Mouse (Mus musculus): ENCODE data around the gene Dclk2. TPM values are rescaled to one million over a fixed set of nuclear protein-coding genes. Genes with fewer than 3 reads are reported as not detected.

Gene Dclk2
- polyA plus RNA-seq (2012; rRNA removed), result 3.5 and 4.0 TPM in 2 replicates

GRCm38 (mm10) chr3:86920343-86921083 lies at the start of gene Dclk2:
Dclk2 (minus strand) TSS chr3:86920852.
- peak; percentile 49 for DNase-seq
- WGBS, result 2% methylated on average over 89 of the region's 91 CpGs

GRCm38 (mm10) chr3:86962665-86963435 lies 42.2 kb upstream of the Dclk2 start:
- 86% methylated on average over 17 of the region's 17 CpGs for WGBS
- no peak for DNase-seq
- Histone ChIP-seq H3K4me3 (replicated peaks; ENCODE audit: extremely low read depth, low read depth, low read length) (no peak overlapping the region), H3K4me1 (ENCODE audit: control insufficient read depth, insufficient read depth, low read length) (peaks cover 3% of the 10 kb centered on the region; the same call in 1 of the 2 replicates)
- TF ChIP-seq CTCF (IDR thresholded peaks at IDR 0.05; ENCODE audit: insufficient read depth, low read length), result no peak
- TF ChIP-seq POLR2A (IDR thresholded peaks at IDR 0.05; ENCODE audit: borderline replicate concordance, extremely low read depth, low read depth, low read length), result no peak

More at GRCm38 (mm10) chr3:86920343-86921083, at the start of gene Dclk2:
- Histone ChIP-seq H3K4me1 (ENCODE audit: control insufficient read depth, insufficient read depth, low read length) (no peaks in the 10 kb centered on the region), H3K4me3 (replicated peaks; ENCODE audit: extremely low read depth, low read depth, low read length) (peak within 1 kb of the TSS; percentile 76)
- TF ChIP-seq CTCF (IDR thresholded peaks at IDR 0.05; ENCODE audit: insufficient read depth, low read length), result no peak
- TF ChIP-seq POLR2A (IDR thresholded peaks at IDR 0.05; ENCODE audit: borderline replicate concordance, extremely low read depth, low read depth, low read length), result no peak

GRCm38 (mm10) chr3:86961395-86961669 lies 40.7 kb upstream of the Dclk2 start:
- 72% methylated on average over 2 of the region's 2 CpGs for WGBS
- DNase-seq, result no peak
- TF ChIP-seq CTCF (IDR thresholded peaks at IDR 0.05; ENCODE audit: insufficient read depth, low read length) (no peak), POLR2A (IDR thresholded peaks at IDR 0.05; ENCODE audit: borderline replicate concordance, extremely low read depth, low read depth, low read length) (no peak)
- Histone ChIP-seq H3K4me3 (replicated peaks; ENCODE audit: extremely low read depth, low read depth, low read length) (no peak overlapping the region), H3K4me1 (ENCODE audit: control insufficient read depth, insufficient read depth, low read length) (peaks cover 3% of the 10 kb centered on the region; the same call in 1 of the 2 replicates)

GRCm38 (mm10) chr3:86960656-86961394 lies 40.2 kb upstream of the Dclk2 start:
- no peak for DNase-seq
- TF ChIP-seq CTCF (IDR thresholded peaks at IDR 0.05; ENCODE audit: insufficient read depth, low read length) (no peak), POLR2A (IDR thresholded peaks at IDR 0.05; ENCODE audit: borderline replicate concordance, extremely low read depth, low read depth, low read length) (no peak)
- no peak overlapping the region for H3K4me3 ChIP-seq (replicated peaks; ENCODE audit: extremely low read depth, low read depth, low read length)

GRCm38 (mm10) chr3:86959088-86959487 lies 38.4 kb upstream of the Dclk2 start:
- DNase-seq, result no peak
- H3K4me3 ChIP-seq (replicated peaks; ENCODE audit: extremely low read depth, low read depth, low read length), result no peak overlapping the region
- peaks cover 3% of the 10 kb centered on the region; the same call in 1 of the 2 replicates for H3K4me1 ChIP-seq (ENCODE audit: control insufficient read depth, insufficient read depth, low read length)
- TF ChIP-seq CTCF (IDR thresholded peaks at IDR 0.05; ENCODE audit: insufficient read depth, low read length), result no peak
- no peak for TF ChIP-seq POLR2A (IDR thresholded peaks at IDR 0.05; ENCODE audit: borderline replicate concordance, extremely low read depth, low read depth, low read length)
- 88% methylated on average over 7 of the region's 7 CpGs for WGBS

More at GRCm38 (mm10) chr3:86960656-86961394, 40.2 kb upstream of the Dclk2 start:
- WGBS, result 76% methylated on average over 17 of the region's 17 CpGs
- peaks cover 3% of the 10 kb centered on the region; the same call in 1 of the 2 replicates for H3K4me1 ChIP-seq (ENCODE audit: control insufficient read depth, insufficient read depth, low read length)

- no peak for DNase-seq
- no peak for TF ChIP-seq CTCF (IDR thresholded peaks at IDR 0.05; ENCODE audit: insufficient read depth, low read length)
- no peak for TF ChIP-seq POLR2A (IDR thresholded peaks at IDR 0.05; ENCODE audit: borderline replicate concordance, extremely low read depth, low read depth, low read length)
- Histone ChIP-seq H3K4me3 (replicated peaks; ENCODE audit: extremely low read depth, low read depth, low read length) (no peak overlapping the region), H3K4me1 (ENCODE audit: control insufficient read depth, insufficient read depth, low read length) (peaks cover 3% of the 10 kb centered on the region; the same call in 1 of the 2 replicates)
- WGBS, result 40% methylated on average over 4 of the region's 4 CpGs
Observed at GRCm38 (mm10) chr3:86955376-86955775, 34.7 kb upstream of the Dclk2 start.

- 45% methylated on average over 1 of the region's 1 CpGs for WGBS
- no peak for TF ChIP-seq POLR2A (IDR thresholded peaks at IDR 0.05; ENCODE audit: borderline replicate concordance, extremely low read depth, low read depth, low read length)
- TF ChIP-seq CTCF (IDR thresholded peaks at IDR 0.05; ENCODE audit: insufficient read depth, low read length), result no peak
- no peak for DNase-seq
- Histone ChIP-seq H3K4me1 (ENCODE audit: control insufficient read depth, insufficient read depth, low read length) (no peaks in the 10 kb centered on the region), H3K4me3 (replicated peaks; ENCODE audit: extremely low read depth, low read depth, low read length) (no peak overlapping the region)
Observed at GRCm38 (mm10) chr3:86954521-86954920, 33.9 kb upstream of the Dclk2 start.

GRCm38 (mm10) chr3:86953819-86954218 lies 33.2 kb upstream of the Dclk2 start:
- no peaks in the 10 kb centered on the region for H3K4me1 ChIP-seq (ENCODE audit: control insufficient read depth, insufficient read depth, low read length)
- WGBS, result 91% methylated on average over 4 of the region's 4 CpGs

GRCm38 (mm10) chr3:86950652-86951051 lies 30.0 kb upstream of the Dclk2 start:
- no peak for DNase-seq
- TF ChIP-seq CTCF (IDR thresholded peaks at IDR 0.05; ENCODE audit: insufficient read depth, low read length), result no peak
- no peak for TF ChIP-seq POLR2A (IDR thresholded peaks at IDR 0.05; ENCODE audit: borderline replicate concordance, extremely low read depth, low read depth, low read length)
- Histone ChIP-seq H3K4me3 (replicated peaks; ENCODE audit: extremely low read depth, low read depth, low read length) (no peak overlapping the region), H3K4me1 (ENCODE audit: control insufficient read depth, insufficient read depth, low read length) (no peaks in the 10 kb centered on the region)
- 41% methylated on average over 2 of the region's 2 CpGs for WGBS

More at GRCm38 (mm10) chr3:86953819-86954218, 33.2 kb upstream of the Dclk2 start:
- no peak for DNase-seq
- H3K4me3 ChIP-seq (replicated peaks; ENCODE audit: extremely low read depth, low read depth, low read length), result no peak overlapping the region
- no peak for TF ChIP-seq POLR2A (IDR thresholded peaks at IDR 0.05; ENCODE audit: borderline replicate concordance, extremely low read depth, low read depth, low read length)
- no peak for TF ChIP-seq CTCF (IDR thresholded peaks at IDR 0.05; ENCODE audit: insufficient read depth, low read length)
